Mouse (Mus musculus): ENCODE data around the gene Mtr. TPM values are rescaled to one million over a fixed set of nuclear protein-coding genes. Genes with fewer than 3 reads are reported as not detected.

Gene Mtr
- polyA plus RNA-seq, 1 experiment from 2014 or later, result 6.2 TPM

GRCm38 (mm10) chr13:12255911-12256705 is 1.8 kb downstream of the Mtr start:
- DNase-seq (no peak), ATAC-seq (ENCODE audit: low FRiP score, low TSS enrichment) (no peak)
- Histone ChIP-seq H3K4me2 (ENCODE audit: low read length) (peak overlapping the region; percentile 76), H3K36me3 (ENCODE audit: control insufficient read depth, insufficient read depth, low read length) (no peaks in the 10 kb centered on the region), H3K9me3 (ENCODE audit: control insufficient read depth, low read length) (peaks cover 1% of the 10 kb centered on the region; the same call in 1 of the 2 replicates), H3K27me3 (ENCODE audit: control insufficient read depth, insufficient read depth, low read length) (no peaks in the 10 kb centered on the region), H3K27ac (replicated peaks; ENCODE audit: low read depth, low read length) (no peak overlapping the region), H3K4me1 (ENCODE audit: control insufficient read depth, insufficient read depth, low read length) (peaks cover 13% of the 10 kb centered on the region; the same call in 1 of the 2 replicates), H3K4me3 (replicated peaks; ENCODE audit: low read depth, low read length) (no peak overlapping the region), H3K9ac (replicated peaks; ENCODE audit: low read length) (no peak overlapping the region)
- 73% methylated on average over 3 of the region's 3 CpGs for WGBS

GRCm38 (mm10) chr13:12250496-12250895 is 7.4 kb downstream of the Mtr start:
- ATAC-seq (ENCODE audit: low FRiP score, low TSS enrichment) (no peak), DNase-seq (no peak)
- peaks cover 26% of the 10 kb centered on the region; the same call in 1 of the 2 replicates for H3K36me3 ChIP-seq (ENCODE audit: control insufficient read depth, insufficient read depth, low read length)
- H3K9ac ChIP-seq (replicated peaks; ENCODE audit: low read length), result no peak overlapping the region
- H3K4me1 ChIP-seq (ENCODE audit: control insufficient read depth, insufficient read depth, low read length), result no peaks in the 10 kb centered on the region
- no peaks in the 10 kb centered on the region for H3K9me3 ChIP-seq (ENCODE audit: control insufficient read depth, low read length)
- 98% methylated on average over 3 of the region's 3 CpGs for WGBS
- no peak overlapping the region for H3K4me2 ChIP-seq (ENCODE audit: low read length)
- H3K4me3 ChIP-seq (replicated peaks; ENCODE audit: low read depth, low read length), result no peak overlapping the region
- no peak overlapping the region for H3K27ac ChIP-seq (replicated peaks; ENCODE audit: low read depth, low read length)
- no peaks in the 10 kb centered on the region for H3K27me3 ChIP-seq (ENCODE audit: control insufficient read depth, insufficient read depth, low read length)

- Histone ChIP-seq H3K4me1 (ENCODE audit: control insufficient read depth, insufficient read depth, low read length) (no peaks in the 10 kb centered on the region), H3K4me2 (ENCODE audit: low read length) (no peak overlapping the region), H3K4me3 (replicated peaks; ENCODE audit: low read depth, low read length) (no peak overlapping the region), H3K27me3 (ENCODE audit: control insufficient read depth, insufficient read depth, low read length) (no peaks in the 10 kb centered on the region), H3K36me3 (ENCODE audit: control insufficient read depth, insufficient read depth, low read length) (peaks cover 30% of the 10 kb centered on the region), H3K27ac (replicated peaks; ENCODE audit: low read depth, low read length) (no peak overlapping the region), H3K9me3 (ENCODE audit: control insufficient read depth, low read length) (no peaks in the 10 kb centered on the region), H3K9ac (replicated peaks; ENCODE audit: low read length) (no peak overlapping the region)
- DNase-seq (no peak), ATAC-seq (ENCODE audit: low FRiP score, low TSS enrichment) (no peak)
- WGBS, result 95% methylated on average over 8 of the region's 8 CpGs
These were observed 8.6 kb downstream of the Mtr start for GRCm38 (mm10) chr13:12249195-12249898.

GRCm38 (mm10) chr13:12245938-12246337 is 12.0 kb downstream of the Mtr start:
- no peak for ATAC-seq (ENCODE audit: low FRiP score, low TSS enrichment)
- no peak for DNase-seq
- H3K4me3 ChIP-seq (replicated peaks; ENCODE audit: low read depth, low read length), result no peak overlapping the region
- WGBS, result 94% methylated on average over 2 of the region's 2 CpGs
- H3K36me3 ChIP-seq (ENCODE audit: control insufficient read depth, insufficient read depth, low read length), result peaks cover 53% of the 10 kb centered on the region
- no peaks in the 10 kb centered on the region for H3K4me1 ChIP-seq (ENCODE audit: control insufficient read depth, insufficient read depth, low read length)
- H3K27me3 ChIP-seq (ENCODE audit: control insufficient read depth, insufficient read depth, low read length), result no peaks in the 10 kb centered on the region
- H3K9ac ChIP-seq (replicated peaks; ENCODE audit: low read length), result no peak overlapping the region
- H3K27ac ChIP-seq (replicated peaks; ENCODE audit: low read depth, low read length), result no peak overlapping the region
- H3K4me2 ChIP-seq (ENCODE audit: low read length), result no peak overlapping the region
- no peaks in the 10 kb centered on the region for H3K9me3 ChIP-seq (ENCODE audit: control insufficient read depth, low read length)

GRCm38 (mm10) chr13:12243991-12244390 is 13.9 kb downstream of the Mtr start:
- DNase-seq, result peak; percentile 13
- no peak overlapping the region for H3K9ac ChIP-seq (replicated peaks; ENCODE audit: low read length)
- H3K27ac ChIP-seq (replicated peaks; ENCODE audit: low read depth, low read length), result no peak overlapping the region
- no peak for ATAC-seq (ENCODE audit: low FRiP score, low TSS enrichment)
- no peaks in the 10 kb centered on the region for H3K9me3 ChIP-seq (ENCODE audit: control insufficient read depth, low read length)
- peaks cover 44% of the 10 kb centered on the region for H3K36me3 ChIP-seq (ENCODE audit: control insufficient read depth, insufficient read depth, low read length)
- H3K4me3 ChIP-seq (replicated peaks; ENCODE audit: low read depth, low read length), result no peak overlapping the region
- H3K4me1 ChIP-seq (ENCODE audit: control insufficient read depth, insufficient read depth, low read length), result no peaks in the 10 kb centered on the region
- WGBS, result 77% methylated on average over 4 of the region's 4 CpGs
- H3K4me2 ChIP-seq (ENCODE audit: low read length), result no peak overlapping the region
- H3K27me3 ChIP-seq (ENCODE audit: control insufficient read depth, insufficient read depth, low read length), result no peaks in the 10 kb centered on the region

GRCm38 (mm10) chr13:12232141-12232540 is 25.8 kb downstream of the Mtr start:
- 89% methylated on average over 4 of the region's 4 CpGs for WGBS
- no peak overlapping the region for H3K9ac ChIP-seq (replicated peaks; ENCODE audit: low read length)
- H3K27me3 ChIP-seq (ENCODE audit: control insufficient read depth, insufficient read depth, low read length), result no peaks in the 10 kb centered on the region
- peaks cover 54% of the 10 kb centered on the region for H3K36me3 ChIP-seq (ENCODE audit: control insufficient read depth, insufficient read depth, low read length)
- no peak overlapping the region for H3K27ac ChIP-seq (replicated peaks; ENCODE audit: low read depth, low read length)
- no peaks in the 10 kb centered on the region for H3K9me3 ChIP-seq (ENCODE audit: control insufficient read depth, low read length)
- ATAC-seq (ENCODE audit: low FRiP score, low TSS enrichment) (no peak), DNase-seq (no peak)
- H3K4me1 ChIP-seq (ENCODE audit: control insufficient read depth, insufficient read depth, low read length), result no peaks in the 10 kb centered on the region
- no peak overlapping the region for H3K4me3 ChIP-seq (replicated peaks; ENCODE audit: low read depth, low read length)
- H3K4me2 ChIP-seq (ENCODE audit: low read length), result no peak overlapping the region

GRCm38 (mm10) chr13:12228248-12228647 is 29.7 kb downstream of the Mtr start:
- ATAC-seq (ENCODE audit: low FRiP score, low TSS enrichment) (no peak), DNase-seq (no peak)
- Histone ChIP-seq H3K4me2 (ENCODE audit: low read length) (no peak overlapping the region), H3K4me3 (replicated peaks; ENCODE audit: low read depth, low read length) (no peak overlapping the region), H3K9ac (replicated peaks; ENCODE audit: low read length) (no peak overlapping the region), H3K9me3 (ENCODE audit: control insufficient read depth, low read length) (no peaks in the 10 kb centered on the region), H3K36me3 (ENCODE audit: control insufficient read depth, insufficient read depth, low read length) (peaks cover 63% of the 10 kb centered on the region), H3K4me1 (ENCODE audit: control insufficient read depth, insufficient read depth, low read length) (no peaks in the 10 kb centered on the region), H3K27ac (replicated peaks; ENCODE audit: low read depth, low read length) (no peak overlapping the region), H3K27me3 (ENCODE audit: control insufficient read depth, insufficient read depth, low read length) (no peaks in the 10 kb centered on the region)
- WGBS, result 85% methylated on average over 4 of the region's 4 CpGs

GRCm38 (mm10) chr13:12227606-12228005 is 30.3 kb downstream of the Mtr start:
- DNase-seq, result no peak
- Histone ChIP-seq H3K9ac (replicated peaks; ENCODE audit: low read length) (no peak overlapping the region), H3K27me3 (ENCODE audit: control insufficient read depth, insufficient read depth, low read length) (no peaks in the 10 kb centered on the region), H3K36me3 (ENCODE audit: control insufficient read depth, insufficient read depth, low read length) (peaks cover 60% of the 10 kb centered on the region), H3K4me1 (ENCODE audit: control insufficient read depth, insufficient read depth, low read length) (no peaks in the 10 kb centered on the region), H3K27ac (replicated peaks; ENCODE audit: low read depth, low read length) (no peak overlapping the region), H3K4me2 (ENCODE audit: low read length) (no peak overlapping the region), H3K9me3 (ENCODE audit: control insufficient read depth, low read length) (no peaks in the 10 kb centered on the region), H3K4me3 (replicated peaks; ENCODE audit: low read depth, low read length) (no peak overlapping the region)
- WGBS, result 87% methylated on average over 5 of the region's 5 CpGs
- no peak for ATAC-seq (ENCODE audit: low FRiP score, low TSS enrichment)

- ATAC-seq (ENCODE audit: low FRiP score, low TSS enrichment) (no peak), DNase-seq (no peak)
- peaks cover 37% of the 10 kb centered on the region for H3K36me3 ChIP-seq (ENCODE audit: control insufficient read depth, insufficient read depth, low read length)
- no peaks in the 10 kb centered on the region for H3K27me3 ChIP-seq (ENCODE audit: control insufficient read depth, insufficient read depth, low read length)
- H3K4me3 ChIP-seq (replicated peaks; ENCODE audit: low read depth, low read length), result no peak overlapping the region
- no peak overlapping the region for H3K27ac ChIP-seq (replicated peaks; ENCODE audit: low read depth, low read length)
- WGBS, result 96% methylated on average over 14 of the region's 14 CpGs
- no peak overlapping the region for H3K4me2 ChIP-seq (ENCODE audit: low read length)
- H3K9ac ChIP-seq (replicated peaks; ENCODE audit: low read length), result no peak overlapping the region
- H3K9me3 ChIP-seq (ENCODE audit: control insufficient read depth, low read length), result no peaks in the 10 kb centered on the region
- H3K4me1 ChIP-seq (ENCODE audit: control insufficient read depth, insufficient read depth, low read length), result no peaks in the 10 kb centered on the region
These were observed 39.3 kb downstream of the Mtr start for GRCm38 (mm10) chr13:12218603-12219002.
